Mouse (Mus musculus) heart, postnatal 25 days (tissue): ENCODE measurements at regions not wholly inside any gene's neighbourhood (a gene's known extent, or its start where the extent isn't known, plus 50 kb on each side); places are given as distances from the start of the nearest gene placed in this dataset.

Source experiments
- DNase-seq: peaks from one replicate; pipeline ENCODE4 v3.0.0; 2022; ENCODE audit warnings: low spot score
- intact Hi-C: fragments of 180-260 bp; cut with DNase I; formaldehyde crosslinking; loops from one replicate; pipeline ENCODE4 v1.15.1; 2025

GRCm38 (mm10) chr1:41981545-41981944 is 714.0 kb upstream of the Pou3f3 start:
- intact Hi-C loops, result no loop called here
- DNase-seq, result no peak

GRCm38 (mm10) chr1:42006235-42006634 is 689.3 kb upstream of the Pou3f3 start:
- intact Hi-C loops, result no loop called here
- DNase-seq, result no peak

GRCm38 (mm10) chr1:42008046-42008445 is 687.5 kb upstream of the Pou3f3 start:
- intact Hi-C loops, result no loop called here
- DNase-seq, result no peak

- no peak for DNase-seq
- intact Hi-C loops, result no loop called here
These were observed 682.7 kb upstream of the Pou3f3 start for GRCm38 (mm10) chr1:42012911-42013310.

GRCm38 (mm10) chr1:42018966-42019365 is 676.6 kb upstream of the Pou3f3 start:
- DNase-seq, result no peak
- intact Hi-C loops, result no loop called here

GRCm38 (mm10) chr1:42025781-42026180 is 669.8 kb upstream of the Pou3f3 start:
- intact Hi-C loops, result no loop called here
- no peak for DNase-seq

- no peak for DNase-seq
- intact Hi-C loops, result no loop called here
These were observed 669.1 kb upstream of the Pou3f3 start for GRCm38 (mm10) chr1:42026423-42026822.

GRCm38 (mm10) chr1:42033786-42034185 is 661.8 kb upstream of the Pou3f3 start:
- intact Hi-C loops, result no loop called here

GRCm38 (mm10) chr1:42035371-42035770 is 660.2 kb upstream of the Pou3f3 start:
- DNase-seq, result no peak
- intact Hi-C loops, result no loop called here

More at GRCm38 (mm10) chr1:42033786-42034185, 661.8 kb upstream of the Pou3f3 start:
- no peak for DNase-seq

- DNase-seq, result no peak
- intact Hi-C loops, result no loop called here
These were observed 654.0 kb upstream of the Pou3f3 start for GRCm38 (mm10) chr1:42041544-42041943.

- intact Hi-C loops, result no loop called here
- no peak for DNase-seq
These were observed 637.1 kb upstream of the Pou3f3 start for GRCm38 (mm10) chr1:42058494-42058893.

- DNase-seq, result no peak
- intact Hi-C loops, result no loop called here
These were observed 625.5 kb upstream of the Pou3f3 start for GRCm38 (mm10) chr1:42070064-42070463.

GRCm38 (mm10) chr1:42096026-42096425 is 599.5 kb upstream of the Pou3f3 start:
- no peak for DNase-seq
- intact Hi-C loops, result no loop called here

- no peak for DNase-seq
- intact Hi-C loops, result no loop called here
These were observed 597.0 kb upstream of the Pou3f3 start for GRCm38 (mm10) chr1:42098580-42098979.

- intact Hi-C loops, result no loop called here
- DNase-seq, result no peak
These were observed 588.0 kb upstream of the Pou3f3 start for GRCm38 (mm10) chr1:42107521-42107920.

GRCm38 (mm10) chr1:42107925-42108324 is 587.6 kb upstream of the Pou3f3 start:
- intact Hi-C loops, result no loop called here

GRCm38 (mm10) chr1:42152175-42152790 is 543.3 kb upstream of the Pou3f3 start:
- DNase-seq, result no peak
- intact Hi-C loops, result no loop called here

More at GRCm38 (mm10) chr1:42107925-42108324, 587.6 kb upstream of the Pou3f3 start:
- DNase-seq, result no peak

GRCm38 (mm10) chr1:42152916-42153315 is 542.7 kb upstream of the Pou3f3 start:
- intact Hi-C loops, result no loop called here
- DNase-seq, result no peak

GRCm38 (mm10) chr1:42167790-42168572 is 527.6 kb upstream of the Pou3f3 start:
- intact Hi-C loops, result no loop called here
- no peak for DNase-seq

- intact Hi-C loops, result no loop called here
- DNase-seq, result no peak
These were observed 526.1 kb upstream of the Pou3f3 start for GRCm38 (mm10) chr1:42169505-42169904.

- intact Hi-C loops, result no loop called here
- no peak for DNase-seq
These were observed 509.3 kb upstream of the Pou3f3 start for GRCm38 (mm10) chr1:42186295-42186694.
